ENCODE assay signal across 29 mouse cellular contexts in genomic region chr11:61227816-61228215, GRCm38 (mm10). TPM values are rescaled to one million over a fixed set of nuclear protein-coding genes. Genes with fewer than 3 reads are reported as not detected.
A peak's percentile ranks its signal among the peaks of the same experiment; 100 is the strongest.
DNase-seq lines count a peak whose midpoint lies in the region; ATAC-seq and TF ChIP-seq lines count a peak whose summit lies in the region.
"Had no signal": no experiment of that assay in that cellular context is flagged by ENCODE, and none has a peak within 500 bp of the region (broad histone marks: within the 10 kb centered on the region; RNA-seq: fewer than 3 reads in every experiment).

No protein-coding gene starts in this region.

- H3K9ac ChIP-seq in kidney, embryonic 16.5 days (replicated peaks; ENCODE audit: low read length) = no peak overlapping the region
- H3K9ac ChIP-seq: forebrain, postnatal 0 days; hindbrain, embryonic 14.5 days; limb, embryonic 15.5 days; liver, embryonic 14.5 days; lung, embryonic 15.5 days; neural tube, embryonic 13.5 days had no signal

- peaks cover 10% of the 10 kb centered on the region for H3K4me1 ChIP-seq in lung, adult 2 months (ENCODE audit: control insufficient read depth, insufficient read depth, low read length)
- H3K4me1 ChIP-seq in kidney, embryonic 16.5 days (ENCODE audit: insufficient read depth, low read length) = no peaks in the 10 kb centered on the region

- TF ChIP-seq CTCF in lung, adult 2 months (IDR thresholded peaks at IDR 0.05; ENCODE audit: insufficient read depth, low read length) = no peak

- no peaks in the 10 kb centered on the region for H3K36me3 ChIP-seq in kidney, embryonic 16.5 days (ENCODE audit: insufficient read depth, low read length)
- H3K36me3 ChIP-seq: forebrain, embryonic 10.5 days; limb, embryonic 15.5 days; lung, embryonic 15.5 days; neural tube, embryonic 13.5 days had no signal

- 84% methylated on average over 8 of the region's 8 CpGs for WGBS in lung, adult 2 months
- WGBS in kidney, embryonic 16.5 days = 82% methylated on average over 8 of the region's 8 CpGs

- no peaks in the 10 kb centered on the region for H3K9me3 ChIP-seq in kidney, embryonic 16.5 days (ENCODE audit: low read length)
- H3K9me3 ChIP-seq: forebrain, embryonic 10.5 days; limb, embryonic 15.5 days; lung, embryonic 15.5 days; neural tube, embryonic 13.5 days had no signal

- DNase-seq in left cerebral cortex, postnatal 4 days = peak; percentile 48
- DNase-seq in left cerebral cortex, adult 11 months (ENCODE audit: low spot score) = no peak
- peak; percentile 71 for DNase-seq in cerebellum, adult 11 months
- DNase-seq in cerebellum, adult 8-10 months = peak; percentile 73
- peak; percentile 71 to 74 for DNase-seq in cerebellum, postnatal 36 days
- DNase-seq in lung, adult 2 months = no peak
- DNase-seq: adrenal gland, adult 8-10 months; forebrain, postnatal 0 days; heart, postnatal 4 days; kidney, postnatal 36 days; layer of hippocampus, postnatal 36 days; midbrain, embryonic 14.5 days; retina, postnatal 1 day; thymus, adult 18-20 months; thymus, postnatal 36 days had no signal

- H3K27me3 ChIP-seq in kidney, embryonic 16.5 days (ENCODE audit: insufficient read depth, low read length) = 0 out of 2 replicates have a peak, but pooled peaks cover 6% of the 10 kb centered on the region
- H3K27me3 ChIP-seq: limb, embryonic 15.5 days; lung, embryonic 15.5 days; neural tube, embryonic 13.5 days had no signal

- H3K27ac ChIP-seq in kidney, embryonic 16.5 days (ENCODE audit: low read length) = no peak overlapping the region
- H3K27ac ChIP-seq: forebrain, embryonic 10.5 days; hindbrain, embryonic 14.5 days; limb, embryonic 15.5 days; liver, embryonic 14.5 days; lung, embryonic 15.5 days; neural tube, embryonic 13.5 days had no signal

- intact Hi-C loops in left cerebral cortex, postnatal 4 days (cut with DNase I) = no loop called here

- ATAC-seq in kidney, embryonic 16.5 days (ENCODE audit: low FRiP score, low TSS enrichment) = no peak
- ATAC-seq: forebrain, postnatal 0 days; intestine, embryonic 16.5 days had no signal

- TF ChIP-seq POLR2A in lung, adult 2 months (IDR thresholded peaks at IDR 0.05; ENCODE audit: borderline replicate concordance, extremely low read depth, low read depth, low read length) = no peak

- no peak overlapping the region for H3K4me2 ChIP-seq in kidney, embryonic 16.5 days (replicated peaks; ENCODE audit: low read depth, low read length)
- H3K4me2 ChIP-seq: heart, embryonic 11.5 days; hindbrain, embryonic 14.5 days; limb, embryonic 15.5 days; lung, embryonic 15.5 days; neural tube, embryonic 13.5 days had no signal

- H3K4me3 ChIP-seq in lung, adult 2 months (replicated peaks; ENCODE audit: extremely low read depth, low read depth, low read length) = no peak overlapping the region
- H3K4me3 ChIP-seq in kidney, embryonic 16.5 days (ENCODE audit: low read length) = no peak overlapping the region
- H3K4me3 ChIP-seq: forebrain, embryonic 10.5 days; limb, embryonic 15.5 days; lung, embryonic 15.5 days; myocyte; neural tube, embryonic 13.5 days had no signal

RNA-seq across cellular contexts. Expression of gene Aldh3a1, which starts 20.5 kb away (rescaled TPM):
- 1 to 10 TPM in 1 of 2 experiments, under 1 TPM in 1; 0.94 to 1.1 TPM for total RNA-seq in left cerebral cortex, postnatal 4 days (2021)
- 13.4 and 130 TPM in 2 replicates for polyA plus RNA-seq in lung, adult 2 months (2012; rRNA removed)
- polyA plus RNA-seq in kidney, embryonic 16.5 days (2015; fragmentation: Nextera tagmentation; extraction: Ambion mirVana) = not detected in 2 replicates
- total RNA-seq: forebrain, postnatal 0 days; megakaryocyte-erythroid progenitor cell, adult 5-6 weeks had no signal
- polyA plus RNA-seq: embryonic facial prominence, embryonic 11.5 days; forebrain, embryonic 10.5 days; heart, embryonic 11.5 days; hindbrain, embryonic 14.5 days; kidney, embryonic 14.5 days; neural tube, embryonic 13.5 days; stomach, embryonic 14.5 days had no signal

RNA-seq across cellular contexts. Expression of gene Aldh3a2, which starts 39.4 kb away (rescaled TPM):
- total RNA-seq in left cerebral cortex, postnatal 4 days (2021) = 10 to 100 TPM; 40.0 to 42.3 TPM
- polyA plus RNA-seq in lung, adult 2 months (2012; rRNA removed) = 84.6 and 94.5 TPM in 2 replicates
- 40.7 and 42.1 TPM in 2 replicates for polyA plus RNA-seq in kidney, embryonic 16.5 days (2015; fragmentation: Nextera tagmentation; extraction: Ambion mirVana)

RNA-seq across cellular contexts. Expression of gene Usp22, which starts 53.0 kb away (rescaled TPM):
- 100 to 1,000 TPM; 585 to 610 TPM for total RNA-seq in left cerebral cortex, postnatal 4 days (2021)
- 37.6 and 43.6 TPM in 2 replicates for polyA plus RNA-seq in lung, adult 2 months (2012; rRNA removed)
- 137 and 144 TPM in 2 replicates for polyA plus RNA-seq in kidney, embryonic 16.5 days (2015; fragmentation: Nextera tagmentation; extraction: Ambion mirVana)

Comparison
In these comparisons a context has a peak if more than half of its experiments do, and no peak if none do; other contexts are left out.
1. DNase-seq: peak in left cerebral cortex, postnatal 4 days (single experiment), cerebellum, adult 11 months (single experiment), cerebellum, adult 8-10 months (single experiment) and cerebellum, postnatal 36 days (2 of 2); none in left cerebral cortex, adult 11 months (single experiment) and lung, adult 2 months (single experiment).
2. RNA of gene Aldh3a1, which starts 20.5 kb away (polyA plus RNA-seq): 13.4 to 130 TPM in lung, adult 2 months; not detected in kidney, embryonic 16.5 days; every median in the first group is over 10 times any median in the second.